Mouse (Mus musculus): Measurements from ENCODE around the gene Id2.

Id2 gene

DNA sequence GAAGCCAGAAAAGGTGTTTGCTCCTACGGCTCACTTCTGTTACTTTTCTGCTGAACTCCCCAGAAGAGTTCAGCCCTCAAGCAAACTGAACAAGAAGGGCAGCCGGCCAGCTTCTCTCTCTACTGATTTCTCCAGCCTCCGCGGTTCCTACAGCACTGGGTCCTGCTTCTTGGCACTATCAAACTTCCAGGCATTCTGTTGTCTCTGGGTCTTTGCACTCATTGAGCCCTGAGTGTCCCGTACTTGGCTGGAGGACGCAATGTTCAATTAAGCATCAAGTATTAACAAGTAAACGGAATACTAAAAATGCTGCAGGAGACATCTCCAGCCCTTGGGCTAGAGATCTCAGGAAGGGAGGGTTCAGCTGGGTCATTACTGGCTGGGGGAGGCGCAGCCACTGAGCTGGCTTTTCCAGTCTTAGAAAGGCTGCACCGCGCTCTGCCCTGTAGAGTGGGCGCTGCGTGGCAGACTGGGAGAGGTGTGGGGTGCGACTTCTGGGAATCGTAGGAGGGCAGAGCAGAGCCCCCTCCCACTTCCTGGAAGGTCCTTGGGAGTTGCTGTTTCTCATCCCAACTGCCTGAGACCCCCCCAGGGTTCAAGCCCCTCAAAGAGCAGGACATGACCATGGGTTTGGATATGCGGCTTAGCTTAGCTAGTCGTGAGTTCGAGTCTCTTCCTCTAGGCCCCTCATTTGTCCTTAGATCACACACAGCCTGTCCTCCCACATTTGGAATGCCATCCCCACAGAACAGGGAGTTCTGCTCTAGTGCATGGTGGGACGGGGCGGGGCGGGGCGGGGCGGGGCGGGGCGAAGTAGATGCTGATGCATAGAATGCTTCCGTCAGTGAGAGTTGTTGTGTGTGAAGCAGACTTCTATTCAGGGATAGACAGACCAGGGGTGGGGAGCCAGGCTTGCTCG, 13.4 kb downstream of the Id2 start:
- DNase-seq (ENCODE audit: low spot score): no peak

DNA sequence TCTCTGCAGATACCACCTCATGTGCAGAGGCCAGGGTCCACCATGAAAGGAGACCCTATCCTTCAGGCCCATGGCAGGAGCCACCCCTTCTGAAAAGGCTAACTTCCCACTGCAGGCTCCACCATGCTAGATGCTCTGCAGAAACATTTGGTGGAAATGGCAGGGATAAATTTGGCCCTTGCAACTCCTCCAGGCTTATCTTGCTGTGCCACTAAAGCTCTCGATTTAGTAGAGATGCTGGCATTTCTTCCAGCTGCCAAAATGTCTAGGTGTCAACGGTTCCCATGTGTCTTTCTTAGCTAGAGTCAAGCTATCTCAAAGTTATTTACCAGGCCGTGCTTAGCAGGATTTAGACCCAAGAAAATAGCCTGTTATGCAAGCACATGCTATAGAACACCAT, 22.6 kb downstream of the Id2 start:
- no peak for DNase-seq (ENCODE audit: low spot score)

DNA sequence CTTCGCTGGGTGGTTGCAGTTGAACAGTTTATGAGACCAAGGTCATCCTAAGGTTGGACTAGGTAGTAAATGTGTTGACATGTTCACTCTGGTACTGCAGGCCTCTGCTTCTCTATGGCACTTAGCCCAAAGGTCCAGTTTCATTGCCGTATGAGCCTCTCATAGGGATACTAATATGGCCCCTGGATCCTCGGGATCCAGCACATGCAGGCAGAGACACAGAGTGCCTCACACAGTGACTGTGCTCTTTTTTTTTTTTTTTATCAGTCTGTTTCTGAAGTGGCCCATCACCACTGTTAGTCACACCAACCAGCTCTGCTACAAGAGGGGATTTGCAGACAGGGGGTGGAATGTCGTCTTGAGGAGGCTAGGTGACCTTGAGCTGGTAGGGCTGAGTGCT, 23.6 kb downstream of the Id2 start:
- DNase-seq (ENCODE audit: low spot score): no peak

DNA sequence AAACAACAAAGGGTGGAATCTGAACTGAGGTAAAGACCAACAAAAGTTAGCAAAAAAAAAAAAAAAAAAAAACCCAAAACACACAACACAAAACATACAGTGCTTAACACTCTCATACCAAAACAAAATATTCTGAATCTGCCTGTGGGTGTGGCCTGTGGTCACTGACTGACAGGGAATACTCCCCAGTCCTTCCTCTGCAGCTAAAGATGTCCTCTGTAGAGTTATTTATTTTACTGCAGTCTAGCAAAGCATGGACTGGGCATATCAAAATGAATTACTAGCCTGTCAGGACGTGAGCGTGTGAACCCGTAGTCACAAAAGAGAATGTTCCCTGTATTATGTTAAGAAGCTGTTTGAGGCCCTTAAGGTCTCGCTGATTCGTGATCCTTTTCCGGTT, 34.7 kb downstream of the Id2 start:
- no peak for DNase-seq (ENCODE audit: low spot score)

DNA sequence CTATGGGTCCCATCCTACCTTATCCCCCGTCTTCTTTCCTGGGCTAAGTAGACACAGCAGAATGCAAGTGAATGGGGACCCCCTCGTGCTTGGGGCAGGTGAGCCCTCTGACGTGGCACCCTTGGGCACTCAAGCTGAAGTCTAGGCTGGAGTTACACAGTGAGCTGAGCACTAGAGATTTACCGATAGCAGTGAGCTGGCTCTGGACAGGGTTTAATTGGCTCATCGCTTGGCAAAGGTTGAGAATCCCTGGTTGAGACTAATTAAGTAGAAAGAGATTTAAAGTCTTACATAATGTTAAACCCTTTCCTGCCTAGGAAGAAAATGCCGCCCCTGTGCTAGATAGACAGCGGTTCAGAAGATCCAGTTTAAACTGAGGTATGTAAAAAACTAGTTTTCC, 36.0 kb downstream of the Id2 start:
- no peak for DNase-seq (ENCODE audit: low spot score)

DNA sequence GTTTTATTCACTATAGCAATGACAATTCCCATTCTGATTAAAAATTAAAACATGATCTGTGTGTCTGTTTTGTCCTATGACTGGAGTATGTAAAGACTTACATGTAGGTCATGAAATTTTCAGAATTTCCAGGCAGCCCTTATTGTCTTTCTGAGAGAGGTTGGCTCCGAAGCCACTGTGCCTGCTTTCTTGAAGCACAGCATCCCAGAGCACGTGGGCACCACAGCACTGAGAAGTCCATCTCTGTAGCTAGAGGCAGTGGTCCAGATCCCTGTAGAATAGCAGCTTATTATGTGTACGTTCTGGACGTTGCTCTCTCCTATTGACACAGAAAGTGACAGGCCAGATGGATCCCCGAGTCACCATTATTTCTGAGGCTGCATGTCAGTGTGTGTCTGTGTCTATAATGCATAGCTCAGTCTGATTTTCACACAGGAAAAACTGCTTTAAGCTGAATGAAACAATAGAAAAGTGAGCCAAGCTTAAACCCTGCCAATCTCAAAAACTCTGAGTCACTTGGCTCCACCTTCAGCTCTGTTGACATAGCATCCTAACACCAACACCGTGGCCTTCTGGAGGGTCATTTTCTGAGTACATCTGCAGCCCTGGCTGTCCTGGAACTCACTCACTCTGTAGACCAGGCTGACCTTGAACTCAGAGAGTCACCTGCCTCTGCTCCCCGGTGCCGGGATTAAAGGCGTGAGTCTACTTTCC, 37.3 kb downstream of the Id2 start:
- DNase-seq (ENCODE audit: low spot score): no peak

DNA sequence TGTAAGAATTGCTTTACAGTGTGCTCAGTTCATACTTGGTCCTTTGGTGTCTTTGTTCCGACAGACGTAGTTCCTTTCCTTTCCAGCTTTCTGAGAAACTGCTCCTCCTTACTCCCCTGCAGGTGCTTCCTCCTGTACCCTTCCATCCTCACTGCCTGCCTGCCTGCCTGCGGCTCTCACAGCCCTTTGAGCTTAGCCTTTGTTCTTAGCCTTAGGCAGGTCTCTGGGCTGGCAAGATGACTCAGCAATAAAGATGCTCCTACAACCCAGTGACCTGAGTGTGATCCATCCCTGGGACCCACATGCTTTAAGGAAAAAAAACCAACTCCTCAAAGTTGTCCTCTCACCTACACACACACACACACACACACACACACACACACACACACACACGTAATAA, 42.0 kb downstream of the Id2 start:
- no peak for DNase-seq (ENCODE audit: low spot score)

DNA sequence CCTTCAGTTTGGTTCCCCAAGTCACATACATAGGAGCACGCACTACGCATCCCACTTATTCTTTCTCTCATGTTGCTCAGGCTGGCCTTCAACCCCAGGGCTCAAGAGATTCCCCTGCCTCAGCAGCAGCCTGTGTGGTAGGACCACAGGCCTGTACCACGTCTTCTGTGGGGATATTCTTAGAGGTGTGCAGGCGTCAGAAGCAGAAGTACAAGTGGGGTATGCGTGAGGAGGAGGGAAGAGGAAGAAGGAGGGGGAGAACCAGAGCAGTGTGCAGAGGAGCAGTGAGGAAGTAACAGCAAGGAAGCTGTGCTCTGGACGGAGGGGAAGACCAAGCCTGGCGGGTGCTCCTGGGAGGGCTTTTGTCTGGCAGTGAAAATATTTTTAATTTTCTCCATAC, 42.4 kb downstream of the Id2 start:
- no peak for DNase-seq (ENCODE audit: low spot score)

DNA sequence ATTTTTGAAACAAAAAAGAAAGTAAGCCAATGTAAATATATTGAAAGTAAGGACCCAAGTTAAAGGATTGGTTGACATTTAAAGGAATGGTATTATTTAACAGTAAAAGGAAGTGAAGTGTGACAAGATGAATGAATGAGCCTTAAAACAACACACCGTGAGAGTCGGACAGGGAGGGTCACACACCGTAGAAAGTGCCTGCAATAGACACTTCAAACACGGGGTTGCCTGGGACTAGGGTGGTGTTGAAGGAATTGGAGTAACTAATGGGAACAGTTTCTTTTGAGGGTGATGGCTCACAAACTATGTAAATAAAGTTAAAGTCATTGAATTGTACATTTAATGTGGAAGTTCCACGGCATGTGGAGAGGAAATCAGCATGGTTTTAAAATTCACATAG, 47.7 kb downstream of the Id2 start:
- no peak for DNase-seq (ENCODE audit: low spot score)

DNA sequence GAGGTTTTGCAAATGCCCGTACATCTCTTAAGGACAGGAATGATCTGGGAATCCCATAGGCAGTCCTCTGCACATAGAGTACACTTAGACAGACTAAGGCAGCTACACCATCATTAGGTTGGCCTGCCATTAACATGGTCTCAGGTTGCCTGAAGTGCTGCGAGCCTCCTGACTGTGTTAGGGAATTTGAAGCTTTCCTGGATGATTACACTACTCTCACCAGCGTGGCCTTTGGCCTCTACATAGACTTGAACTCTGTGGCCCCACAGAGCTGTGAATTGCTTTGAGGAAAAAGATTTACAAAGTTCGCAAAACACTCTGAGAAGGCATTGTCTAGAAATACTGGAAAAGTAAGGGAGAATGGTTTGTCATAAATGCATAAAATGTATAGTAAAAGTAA, 52.4 kb downstream of the Id2 start:
- DNase-seq (ENCODE audit: low spot score): no peak

DNA sequence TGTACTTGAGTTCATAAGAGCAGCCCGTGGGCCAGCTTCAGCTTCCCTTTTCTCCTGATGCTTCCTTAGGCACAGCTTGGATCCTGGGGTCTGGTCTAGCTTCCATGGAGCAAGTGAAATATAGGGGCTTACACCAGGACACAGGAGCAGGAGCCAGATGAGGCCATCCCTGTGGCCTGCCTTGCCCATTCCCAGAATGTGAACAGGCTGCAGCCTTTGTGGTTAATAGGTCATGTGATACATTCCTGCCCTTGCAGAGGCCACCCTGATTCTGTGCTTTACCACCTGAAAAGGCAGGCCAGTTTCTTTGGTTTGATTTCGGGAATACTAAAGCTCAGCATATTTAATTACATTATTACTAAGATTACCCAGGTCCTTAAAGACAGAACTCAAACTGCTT, 52.9 kb downstream of the Id2 start:
- no peak for DNase-seq (ENCODE audit: low spot score)

All from ovary, postnatal 36 days (tissue).